Mouse (Mus musculus) induced T-regulatory cell, adult 2 months (primary cell): Measurements from ENCODE around the gene Jun.

Experiments used
- DNase-seq: peaks from one replicate; pipeline ENCODE4 v3.0.0-alpha.2; 2012; ENCODE audit warnings: low read depth

Gene Jun

DNA sequence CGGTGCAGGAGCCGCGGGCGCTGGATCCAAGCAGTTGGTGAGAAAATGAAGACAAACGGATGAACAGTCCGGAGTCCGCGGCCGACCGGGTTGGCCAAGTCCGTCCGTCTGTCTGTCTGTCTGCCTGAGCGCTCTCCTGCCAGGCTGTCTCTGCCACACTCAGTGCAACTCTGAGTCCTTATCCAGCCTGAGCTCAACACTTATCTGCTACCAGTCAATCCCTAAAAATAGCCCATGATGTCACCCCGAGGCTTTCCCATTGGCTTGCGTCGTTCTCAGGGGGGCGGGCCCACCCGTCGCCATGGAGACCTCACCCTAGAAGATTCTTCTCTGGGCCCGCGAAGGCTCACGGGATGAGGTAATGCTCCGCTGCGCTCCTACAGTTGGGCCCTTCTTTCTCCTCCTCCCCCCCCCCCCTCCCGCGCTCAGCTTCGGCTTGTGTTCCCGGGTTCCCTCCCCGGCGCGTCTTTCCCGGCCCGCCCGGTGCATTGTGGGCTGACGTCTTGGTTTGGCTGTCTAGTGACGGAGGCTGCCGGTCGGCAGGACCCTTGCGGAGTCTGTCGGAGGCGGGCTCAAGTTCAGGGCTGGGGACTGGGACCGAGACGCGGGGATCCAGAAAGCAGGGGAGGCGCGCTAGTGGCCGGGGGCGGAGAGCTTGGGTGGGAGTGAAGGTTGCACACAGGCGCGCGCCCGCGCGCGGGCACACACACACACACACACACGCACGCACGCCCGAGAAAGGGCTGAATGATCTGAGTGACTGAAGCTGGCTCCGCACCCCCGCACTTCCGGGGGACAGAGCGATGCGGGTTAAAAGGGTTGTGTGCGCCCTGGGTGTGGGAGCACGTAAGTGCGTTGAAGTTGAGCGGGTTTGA is at the start of gene Jun:
Gene Jun (minus strand): TSS at position 198 of the 875 bp plus-strand sequence.
- peak; percentile 99 for DNase-seq

DNA sequence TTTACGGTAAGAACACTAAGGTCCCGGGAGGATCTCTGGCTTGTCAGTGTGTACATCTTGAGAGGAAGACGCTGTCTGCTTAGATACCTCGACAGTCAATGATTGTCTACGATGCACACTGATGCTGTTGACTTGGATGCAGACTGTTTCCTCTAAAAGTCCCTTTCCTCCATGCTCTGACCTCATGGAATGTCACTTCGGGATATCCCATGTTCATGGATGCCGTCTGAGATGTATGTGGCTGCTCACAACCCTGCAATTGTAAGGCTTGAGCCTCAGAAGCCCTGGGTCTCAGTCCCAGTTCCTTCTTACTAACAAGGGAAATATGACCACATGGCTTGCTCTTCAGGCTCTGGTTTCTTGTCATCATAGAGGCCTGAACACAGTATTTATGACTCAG is 49.7 kb upstream of the Jun start:
- DNase-seq: no peak

- no peak for DNase-seq
Observed at GRCm38 (mm10) chr4:95100694-95101093, 48.7 kb upstream of the Jun start.

DNA sequence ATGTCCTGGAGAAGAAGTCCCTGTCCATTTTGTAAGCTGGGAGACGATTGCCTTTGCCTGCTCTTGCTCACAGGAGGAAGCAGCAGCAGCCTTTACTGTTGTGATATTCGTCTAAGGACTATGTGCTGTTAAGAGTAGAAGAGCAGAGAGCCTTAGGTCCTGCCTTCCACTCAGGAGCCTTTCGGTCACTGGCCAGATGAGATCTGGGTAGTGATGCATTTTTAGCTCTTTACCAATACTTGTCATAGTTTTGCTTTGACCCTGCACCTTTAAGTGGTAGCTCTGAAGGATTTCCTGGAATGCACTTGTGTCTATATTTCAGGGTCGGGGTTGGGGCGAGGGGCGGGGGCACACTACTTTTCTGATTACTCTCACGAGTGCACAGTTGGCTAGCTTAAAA is 47.4 kb upstream of the Jun start:
- DNase-seq: no peak

GRCm38 (mm10) chr4:95098722-95099097 is 46.7 kb upstream of the Jun start:
- DNase-seq: no peak

GRCm38 (mm10) chr4:95097942-95098721 is 46.1 kb upstream of the Jun start:
- DNase-seq: no peak

GRCm38 (mm10) chr4:95096731-95097130 is 44.7 kb upstream of the Jun start:
- peak; percentile 32 for DNase-seq

DNA sequence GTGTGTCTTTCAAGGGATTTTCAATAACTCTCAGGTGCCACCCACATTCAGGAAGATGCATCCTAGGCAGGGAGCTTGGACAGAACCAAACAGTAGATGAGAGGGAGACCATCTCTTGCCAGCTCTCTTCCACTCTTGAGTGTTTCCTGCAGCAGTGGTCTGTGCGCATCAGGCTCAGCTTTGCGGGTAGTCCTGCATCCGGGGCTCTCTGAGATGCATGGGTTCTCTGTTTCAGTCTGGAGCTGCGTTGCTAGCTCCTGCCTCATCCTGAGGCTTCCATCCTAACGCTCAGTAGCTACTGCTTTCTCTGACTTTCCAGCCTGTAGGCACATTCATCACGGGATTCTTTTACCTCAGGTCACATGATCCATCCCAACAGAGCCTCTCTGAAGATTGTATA is 43.9 kb upstream of the Jun start:
- no peak for DNase-seq

- DNase-seq: no peak
Observed at GRCm38 (mm10) chr4:95095355-95095754, 43.3 kb upstream of the Jun start.

DNA sequence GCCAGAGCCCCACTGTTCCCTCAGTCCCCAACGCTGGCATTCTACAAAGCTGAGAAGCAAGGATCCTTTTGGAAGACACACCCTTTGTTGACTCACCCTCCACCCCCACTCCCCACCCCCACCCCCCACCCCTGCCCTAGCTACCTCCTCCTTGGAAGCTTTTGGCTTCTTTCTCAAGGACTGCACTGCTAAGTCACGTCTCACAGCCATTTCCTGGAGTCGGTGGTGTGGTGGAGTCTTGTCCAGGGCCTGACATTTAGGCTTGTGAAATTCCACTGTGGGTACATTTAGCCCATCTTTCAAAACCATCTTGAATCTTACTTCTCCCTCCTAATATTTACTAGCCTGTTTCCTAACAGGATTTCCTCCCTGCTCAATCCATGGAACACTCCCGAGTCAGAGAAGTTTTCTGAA is 42.7 kb upstream of the Jun start:
- no peak for DNase-seq

DNA sequence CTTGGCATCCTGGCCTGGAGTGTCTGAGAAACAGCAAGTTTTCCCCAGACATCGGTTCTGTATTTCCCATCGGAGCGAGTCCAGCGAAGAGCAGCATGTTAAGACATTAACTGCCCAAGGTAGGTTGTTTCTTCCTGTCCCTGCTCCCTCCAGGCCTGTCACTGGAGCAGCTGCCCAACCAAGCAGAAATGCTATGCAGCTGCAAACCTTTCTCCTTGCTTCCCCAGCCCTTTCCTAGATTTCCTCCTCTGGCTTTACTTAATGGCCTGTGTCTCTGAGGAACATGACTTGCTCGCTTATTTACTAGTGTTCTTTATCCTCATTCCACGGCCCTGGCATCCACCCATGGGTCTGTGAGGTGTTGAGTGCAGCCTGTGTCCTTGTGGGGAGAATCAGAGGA is 41.6 kb upstream of the Jun start:
- no peak for DNase-seq

GRCm38 (mm10) chr4:95092516-95092915 is 40.5 kb upstream of the Jun start:
- no peak for DNase-seq

- DNase-seq: no peak
Observed at GRCm38 (mm10) chr4:95091536-95091935, 39.5 kb upstream of the Jun start.

DNA sequence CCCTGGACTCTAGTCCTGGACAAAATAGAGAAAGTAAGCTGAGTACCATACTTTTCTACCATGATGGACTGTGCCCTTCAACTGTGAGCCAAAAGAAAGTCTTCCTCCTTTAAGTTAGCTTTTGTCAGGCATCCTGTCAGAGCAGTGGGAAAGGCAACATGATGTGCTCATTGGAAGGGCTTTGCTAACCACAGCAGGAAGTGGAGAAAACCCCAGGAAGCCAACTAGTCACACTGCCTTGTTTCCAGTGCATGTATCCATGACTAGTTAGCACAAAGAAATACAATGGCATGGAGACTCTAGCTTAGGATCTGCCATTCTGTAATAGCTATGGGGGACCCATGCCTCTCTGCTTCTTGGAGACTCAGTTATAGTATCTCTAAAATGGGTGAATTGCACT is 37.9 kb upstream of the Jun start:
- DNase-seq: no peak

DNA sequence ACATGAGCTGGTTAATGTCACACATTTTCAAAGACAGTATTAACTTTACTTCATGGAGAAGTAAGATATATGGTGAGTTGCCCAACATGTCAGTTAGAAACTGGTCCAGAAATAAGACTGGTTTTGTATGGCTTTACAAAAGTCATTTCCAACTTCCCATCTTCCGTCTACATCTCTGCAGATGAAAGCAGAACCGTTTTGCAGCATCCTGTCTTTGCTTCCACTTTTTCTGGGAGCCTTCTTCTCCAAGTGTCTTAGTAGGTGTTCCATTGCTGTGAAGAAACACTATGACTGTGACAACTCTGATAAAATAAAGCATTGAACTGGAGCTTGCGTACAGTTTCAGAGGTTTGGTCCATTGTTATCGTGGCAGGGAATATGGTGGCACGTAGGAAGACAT is 37.0 kb upstream of the Jun start:
- DNase-seq: no peak

- DNase-seq: no peak
Observed at GRCm38 (mm10) chr4:95083957-95084356, 31.9 kb upstream of the Jun start.

DNA sequence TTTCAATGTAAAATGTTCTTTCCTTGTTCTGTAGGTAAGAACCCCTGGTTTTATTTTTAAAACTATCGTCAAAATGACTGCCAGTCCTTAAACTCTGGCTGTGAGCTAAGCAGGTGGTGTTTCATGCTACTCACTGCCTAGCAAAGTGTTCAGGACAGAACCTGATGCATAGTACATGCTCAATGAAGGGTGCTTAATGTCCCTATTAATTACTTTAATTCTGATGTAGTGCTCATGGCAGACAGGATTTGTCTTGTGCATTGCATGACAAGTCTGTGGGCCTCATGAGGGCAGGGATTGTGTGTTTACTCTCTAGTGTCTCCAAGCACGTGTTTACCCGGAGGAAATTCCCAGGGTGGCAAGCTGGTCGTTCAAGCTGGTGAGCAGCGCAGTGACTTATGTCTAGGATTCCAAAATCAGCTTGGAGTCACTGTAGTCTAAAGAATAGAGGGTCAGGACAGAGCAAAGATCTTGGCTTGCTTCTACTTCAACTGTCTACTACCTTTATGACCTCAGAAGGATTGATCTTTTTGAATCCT is 31.2 kb upstream of the Jun start:
- no peak for DNase-seq

DNA sequence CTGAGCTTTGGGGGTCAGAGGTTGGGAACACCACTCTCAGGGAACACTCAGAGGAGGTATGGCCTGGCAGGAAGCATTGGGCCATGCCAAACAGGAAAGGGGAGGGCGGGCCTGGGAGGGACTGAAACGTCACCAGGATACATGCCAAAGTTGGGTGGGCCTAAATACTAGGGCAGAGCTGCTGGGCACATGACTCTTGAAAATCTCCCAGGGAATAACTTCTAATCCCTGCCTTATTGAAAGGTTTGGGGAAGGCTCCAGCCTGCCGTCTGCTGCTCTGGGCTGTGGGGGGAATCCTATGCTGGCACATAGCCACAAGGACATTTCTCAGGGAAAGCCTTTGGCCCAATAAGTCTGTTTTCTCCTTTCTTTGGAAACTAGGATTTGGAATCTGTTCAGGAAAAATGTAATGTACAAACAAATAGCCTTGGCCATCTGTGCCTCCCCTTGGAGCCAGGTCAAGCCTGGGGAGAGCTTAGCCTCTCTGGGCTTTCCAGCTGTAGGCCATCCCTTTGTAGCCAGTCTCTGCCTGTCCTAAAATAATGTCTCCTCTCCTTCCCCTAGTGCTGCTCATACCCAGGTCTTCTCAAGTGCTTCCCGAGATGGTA is 30.6 kb upstream of the Jun start:
- DNase-seq: no peak

- no peak for DNase-seq
Observed at GRCm38 (mm10) chr4:95081632-95082031, 29.6 kb upstream of the Jun start.

- no peak for DNase-seq
Observed at GRCm38 (mm10) chr4:95078625-95079024, 26.6 kb upstream of the Jun start.

- DNase-seq: no peak
Observed at GRCm38 (mm10) chr4:95076279-95076678, 24.3 kb upstream of the Jun start.

DNA sequence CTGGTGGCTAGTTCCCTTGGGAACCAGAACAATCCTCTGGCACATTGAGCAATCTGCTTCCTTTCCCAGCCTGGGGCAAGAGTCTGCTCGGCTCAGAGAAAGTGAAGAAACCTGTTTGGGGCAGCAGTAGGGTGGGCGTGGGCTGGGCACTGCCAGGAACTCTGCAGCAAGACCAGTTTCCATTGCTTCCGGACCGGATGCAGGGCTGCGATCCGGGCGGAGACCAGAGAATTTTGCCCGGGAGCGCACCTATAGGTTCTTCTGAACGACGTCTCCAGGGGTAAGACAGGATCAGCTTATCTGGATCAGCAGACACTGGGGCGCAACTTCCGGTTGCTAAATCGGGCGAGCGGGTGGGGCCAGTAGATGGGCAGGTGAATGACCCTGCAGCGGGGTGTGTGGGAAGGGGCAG is 23.6 kb upstream of the Jun start:
- DNase-seq: no peak

DNA sequence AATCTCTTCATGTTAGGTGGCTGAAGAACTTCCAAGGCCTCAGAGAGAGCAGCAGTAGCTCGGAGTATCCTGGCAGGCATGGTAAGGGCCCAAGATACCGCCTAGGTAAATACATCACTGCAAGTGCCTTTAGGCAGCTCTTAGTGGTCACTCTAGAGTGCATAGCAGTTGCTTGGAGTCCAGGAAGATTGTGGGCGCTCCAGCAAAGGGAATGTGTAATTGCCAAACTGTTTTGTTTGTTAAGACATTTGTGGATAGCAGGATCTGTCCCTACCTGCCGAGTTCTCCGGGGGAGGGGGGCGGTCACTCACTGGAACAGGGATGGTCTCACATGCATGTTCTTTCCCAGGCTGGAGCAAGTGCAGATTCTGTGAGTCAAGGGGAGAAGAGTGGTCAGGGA is 22.3 kb upstream of the Jun start:
- DNase-seq: no peak
